Mouse (Mus musculus): ENCODE results near the gene Gm17409.

GRCm38 (mm10) chr2:58425436-58426004 lies 44.4 kb upstream of the Gm17409 start:
- TF ChIP-seq POLR2A (IDR thresholded peaks at IDR 0.05; ENCODE audit: control insufficient read depth in 1 of 2, insufficient read depth in 1 of 2, low read depth in 1 of 2, low read length in 2 of 2, poor library complexity in 1 of 2) = no peak
- TF ChIP-seq ELF1 (IDR thresholded peaks at IDR 0.05; ENCODE audit: low read depth, low read length) = no peak
- no peak for TF ChIP-seq NELFE (IDR thresholded peaks at IDR 0.05; ENCODE audit: low read depth, low read length)
- TF ChIP-seq CTCF (IDR thresholded peaks at IDR 0.05 in 2 of 3, conservative IDR thresholded peaks at IDR 0.05 in 1 of 3; ENCODE audit: control insufficient read depth in 1 of 3, insufficient read depth in 1 of 3, low read depth in 2 of 3, low read length in 3 of 3, poor library complexity in 1 of 3, severe bottlenecking in 1 of 3) = no peak
- TF ChIP-seq ZKSCAN1 (IDR thresholded peaks at IDR 0.05; ENCODE audit: low read depth, low read length) = no peak
- TF ChIP-seq MYC (IDR thresholded peaks at IDR 0.05; ENCODE audit: low read depth, low read length) = no peak
- no peak for TF ChIP-seq USF1 (IDR thresholded peaks at IDR 0.05; ENCODE audit: low read depth, low read length)
- no peak for TF ChIP-seq MAX (IDR thresholded peaks at IDR 0.05; ENCODE audit: low read length)
